Mouse (Mus musculus): ENCODE data around the gene Lmna.

- TF ChIP-seq CHD2 (IDR thresholded peaks at IDR 0.05; ENCODE audit: low read depth, low read length) (no peak), HCFC1 (IDR thresholded peaks at IDR 0.05; ENCODE audit: borderline replicate concordance, insufficient read depth, low read length) (no peak), ZC3H11A (IDR thresholded peaks at IDR 0.05; ENCODE audit: borderline replicate concordance, low read depth, low read length) (no peak)
Measured at GRCm38 (mm10) chr3:88530082-88530864, 20.5 kb upstream of the Lmna start.
